Mouse (Mus musculus): Measurements from ENCODE around the gene Fbf1. TPM values are rescaled to one million over a fixed set of nuclear protein-coding genes. Genes with fewer than 3 reads are reported as not detected.

Gene Fbf1
- total and polyA plus RNA-seq, 3 experiments, result 11.8 to 15.0 (median 14.8) TPM

GRCm38 (mm10) chr11:116176010-116176409 lies 8.0 kb upstream of the Fbf1 start:
- intact Hi-C loops (cut with DNase I), result no loop called here
- Histone ChIP-seq H3K4me1 (ENCODE audit: control insufficient read depth, insufficient read depth, low read length) (no peaks in the 10 kb centered on the region), H3K27me3 (ENCODE audit: control insufficient read depth, insufficient read depth, low read length) (no peaks in the 10 kb centered on the region), H3K9ac (ENCODE audit: low read depth, low read length) (no peak overlapping the region), H3K4me3 (no peak overlapping the region), H3K79me2 (replicated peaks; ENCODE audit: control insufficient read depth, insufficient read depth, low read length) (no peaks in the 10 kb centered on the region), H3K27ac (no peak overlapping the region), H3K36me3 (ENCODE audit: control insufficient read depth, insufficient read depth, low read length) (no peaks in the 10 kb centered on the region)
- WGBS, result 88% methylated on average over 7 of the region's 7 CpGs
- no peak for DNase-seq
- TF ChIP-seq EP300 (IDR thresholded peaks at IDR 0.05; ENCODE audit: insufficient read depth, low read depth, low read length) (no peak), CTCF (IDR thresholded peaks at IDR 0.05) (no peak), POLR2A (IDR thresholded peaks at IDR 0.05; ENCODE audit: insufficient read depth, low read depth, low read length) (no peak)

- no peak for DNase-seq
- no peak overlapping the region for H3K27ac ChIP-seq
- no peak overlapping the region for H3K4me3 ChIP-seq
- 92% methylated on average over 22 of the region's 22 CpGs for WGBS
- no peaks in the 10 kb centered on the region for H3K4me1 ChIP-seq (ENCODE audit: control insufficient read depth, insufficient read depth, low read length)
- H3K27me3 ChIP-seq (ENCODE audit: control insufficient read depth, insufficient read depth, low read length), result no peaks in the 10 kb centered on the region
- H3K79me2 ChIP-seq (replicated peaks; ENCODE audit: control insufficient read depth, insufficient read depth, low read length), result no peaks in the 10 kb centered on the region
- TF ChIP-seq CTCF (IDR thresholded peaks at IDR 0.05) (no peak), EP300 (IDR thresholded peaks at IDR 0.05; ENCODE audit: insufficient read depth, low read depth, low read length) (no peak), POLR2A (IDR thresholded peaks at IDR 0.05; ENCODE audit: insufficient read depth, low read depth, low read length) (no peak)
- intact Hi-C loops (cut with DNase I), result no loop called here
- no peaks in the 10 kb centered on the region for H3K36me3 ChIP-seq (ENCODE audit: control insufficient read depth, insufficient read depth, low read length)
- no peak overlapping the region for H3K9ac ChIP-seq (ENCODE audit: low read depth, low read length)
Observed at GRCm38 (mm10) chr11:116174775-116175448, 6.9 kb upstream of the Fbf1 start.

DNA sequence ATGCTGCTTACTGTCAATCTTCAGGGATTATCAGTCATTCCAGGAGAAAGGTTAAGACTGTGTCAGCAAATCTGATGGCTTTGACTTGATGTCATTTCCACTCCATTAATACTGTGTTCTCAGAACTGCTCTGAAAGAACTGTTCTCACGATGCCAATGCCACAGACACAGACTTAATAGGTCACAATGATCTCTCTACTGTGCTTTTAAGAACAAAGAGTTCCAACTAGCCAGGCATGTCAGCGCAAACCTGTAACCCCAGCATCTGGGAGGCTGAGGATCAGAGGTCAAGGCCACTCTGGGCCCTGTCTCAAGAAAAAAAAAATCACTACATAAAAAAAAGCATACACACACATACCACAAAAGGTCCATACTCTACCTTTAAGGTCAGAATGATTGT lies 4.0 kb upstream of the Fbf1 start:
- H3K4me1 ChIP-seq (ENCODE audit: control insufficient read depth, insufficient read depth, low read length), result no peaks in the 10 kb centered on the region; the same call in 1 of the 2 replicates
- intact Hi-C loops (cut with DNase I), result no loop called here
- H3K27ac ChIP-seq, result no peak overlapping the region
- 92% methylated on average over 2 of the region's 2 CpGs for WGBS
- no peak overlapping the region for H3K9ac ChIP-seq (ENCODE audit: low read depth, low read length)
- TF ChIP-seq EP300 (IDR thresholded peaks at IDR 0.05; ENCODE audit: insufficient read depth, low read depth, low read length) (no peak), POLR2A (IDR thresholded peaks at IDR 0.05; ENCODE audit: insufficient read depth, low read depth, low read length) (no peak), CTCF (IDR thresholded peaks at IDR 0.05) (no peak)
- H3K4me3 ChIP-seq, result no peak overlapping the region
- no peak for DNase-seq
- H3K36me3 ChIP-seq (ENCODE audit: control insufficient read depth, insufficient read depth, low read length), result no peaks in the 10 kb centered on the region
- H3K27me3 ChIP-seq (ENCODE audit: control insufficient read depth, insufficient read depth, low read length), result no peaks in the 10 kb centered on the region
- H3K79me2 ChIP-seq (replicated peaks; ENCODE audit: control insufficient read depth, insufficient read depth, low read length), result no peaks in the 10 kb centered on the region

- no peak overlapping the region for H3K9ac ChIP-seq (ENCODE audit: low read depth, low read length)
- H3K79me2 ChIP-seq (replicated peaks; ENCODE audit: control insufficient read depth, insufficient read depth, low read length), result no peaks in the 10 kb centered on the region
- no peaks in the 10 kb centered on the region for H3K27me3 ChIP-seq (ENCODE audit: control insufficient read depth, insufficient read depth, low read length)
- intact Hi-C loops (cut with DNase I), result no loop called here
- DNase-seq, result no peak
- no peak overlapping the region for H3K27ac ChIP-seq
- H3K4me3 ChIP-seq, result no peak overlapping the region
- TF ChIP-seq CTCF (IDR thresholded peaks at IDR 0.05) (no peak), EP300 (IDR thresholded peaks at IDR 0.05; ENCODE audit: insufficient read depth, low read depth, low read length) (no peak)
- no peaks in the 10 kb centered on the region; the same call in 1 of the 2 replicates for H3K4me1 ChIP-seq (ENCODE audit: control insufficient read depth, insufficient read depth, low read length)
- WGBS, result 76% methylated on average over 5 of the region's 5 CpGs
- no peaks in the 10 kb centered on the region for H3K36me3 ChIP-seq (ENCODE audit: control insufficient read depth, insufficient read depth, low read length)
Observed at GRCm38 (mm10) chr11:116170003-116170800, 2.2 kb upstream of the Fbf1 start.

- Histone ChIP-seq H3K9ac (ENCODE audit: low read depth, low read length) (no peak overlapping the region), H3K4me3 (no peak overlapping the region), H3K4me1 (ENCODE audit: control insufficient read depth, insufficient read depth, low read length) (no peaks in the 10 kb centered on the region; the same call in 1 of the 2 replicates), H3K27me3 (ENCODE audit: control insufficient read depth, insufficient read depth, low read length) (no peaks in the 10 kb centered on the region), H3K79me2 (replicated peaks; ENCODE audit: control insufficient read depth, insufficient read depth, low read length) (no peaks in the 10 kb centered on the region), H3K36me3 (ENCODE audit: control insufficient read depth, insufficient read depth, low read length) (no peaks in the 10 kb centered on the region), H3K27ac (no peak overlapping the region)
- intact Hi-C loops (cut with DNase I), result no loop called here
- DNase-seq, result no peak
- TF ChIP-seq CTCF (IDR thresholded peaks at IDR 0.05) (no peak), EP300 (IDR thresholded peaks at IDR 0.05; ENCODE audit: insufficient read depth, low read depth, low read length) (no peak), POLR2A (IDR thresholded peaks at IDR 0.05; ENCODE audit: insufficient read depth, low read depth, low read length) (no peak)
- 63% methylated on average over 3 of the region's 3 CpGs for WGBS
Observed at GRCm38 (mm10) chr11:116169214-116169613, 1.2 kb upstream of the Fbf1 start.

- peak overlapping the region; percentile 81 for H3K4me3 ChIP-seq
- TF ChIP-seq EP300 (IDR thresholded peaks at IDR 0.05; ENCODE audit: insufficient read depth, low read depth, low read length) (no peak), CTCF (IDR thresholded peaks at IDR 0.05) (no peak), POLR2A (IDR thresholded peaks at IDR 0.05; ENCODE audit: insufficient read depth, low read depth, low read length) (no peak)
- H3K27me3 ChIP-seq (ENCODE audit: control insufficient read depth, insufficient read depth, low read length), result no peaks in the 10 kb centered on the region
- no peaks in the 10 kb centered on the region for H3K79me2 ChIP-seq (replicated peaks; ENCODE audit: control insufficient read depth, insufficient read depth, low read length)
- no peak for DNase-seq
- no peaks in the 10 kb centered on the region; the same call in 1 of the 2 replicates for H3K4me1 ChIP-seq (ENCODE audit: control insufficient read depth, insufficient read depth, low read length)
- 9% methylated on average over 6 of the region's 6 CpGs for WGBS
- intact Hi-C loops (cut with DNase I), result loop anchor here (2.0 kb wide), 2 partner anchors 24 to 52 kb away; no protein-coding TSS in a partner anchor
- peak overlapping the region; percentile 81 for H3K27ac ChIP-seq
- peak overlapping the region; percentile 87 for H3K9ac ChIP-seq (ENCODE audit: low read depth, low read length)
- H3K36me3 ChIP-seq (ENCODE audit: control insufficient read depth, insufficient read depth, low read length), result no peaks in the 10 kb centered on the region
Observed at GRCm38 (mm10) chr11:116167232-116167631, 734 bp downstream of the Fbf1 start.

Data from heart, adult 2 months (tissue).